Mouse (Mus musculus): ENCODE measurements around the gene Vmn2r56. TPM values are rescaled to one million over a fixed set of nuclear protein-coding genes. Genes with fewer than 3 reads are reported as not detected.

Gene Vmn2r56
- not detected in 2 replicates for polyA plus RNA-seq (2012; rRNA removed)

GRCm38 (mm10) chr7:12734904-12735303 lies at the start of gene Vmn2r56:
Gene Vmn2r56 (minus strand): TSS chr7:12735004.

GRCm38 (mm10) chr7:12684903-12685302 lies 49.9 kb downstream of the Vmn2r56 start, which contains the start of gene Vmn2r55:
Gene Vmn2r55 (minus strand): TSS chr7:12685003.

GRCm38 (mm10) chr7:12640219-12640618 lies 94.6 kb downstream of the Vmn2r56 start, which contains the start of gene Vmn2r54:
Gene Vmn2r54 (minus strand): TSS chr7:12640319.

Other genes with a start within 250 kb of the Vmn2r56 start
- not detected in 2 replicates for gene 2900092C05Rik, start 222.5 kb downstream of the Vmn2r56 start, polyA plus RNA-seq (2012; rRNA removed)
- not detected in 2 replicates for gene Vmn2r53, start 126.2 kb downstream of the Vmn2r56 start, polyA plus RNA-seq (2012; rRNA removed)
- not detected in 2 replicates for gene Vmn2r54, start 94.7 kb downstream of the Vmn2r56 start, polyA plus RNA-seq (2012; rRNA removed)
- gene Vmn2r55, start 50.0 kb downstream of the Vmn2r56 start, polyA plus RNA-seq (2012; rRNA removed), result not detected in 2 replicates
- 0.37 and 0.43 TPM in 2 replicates for gene Zscan18, start 68.6 kb upstream of the Vmn2r56 start, polyA plus RNA-seq (2012; rRNA removed)
- gene Zfp329, start 83.9 kb upstream of the Vmn2r56 start, polyA plus RNA-seq (2012; rRNA removed), result 0.41 and 0.47 TPM in 2 replicates
- gene Zfp110, start 99.8 kb upstream of the Vmn2r56 start, polyA plus RNA-seq (2012; rRNA removed), result 7.0 and 8.6 TPM in 2 replicates
- 0.53 and 0.54 TPM in 2 replicates for gene Zfp128, start 146.2 kb upstream of the Vmn2r56 start, polyA plus RNA-seq (2012; rRNA removed)
- 6.0 and 7.0 TPM in 2 replicates for gene Zscan22, start 162.8 kb upstream of the Vmn2r56 start, polyA plus RNA-seq (2012; rRNA removed)
- 1,881 and 2,138 TPM in 2 replicates for gene Rps5, start 187.3 kb upstream of the Vmn2r56 start, polyA plus RNA-seq (2012; rRNA removed)
- gene Rnf225, start 192.4 kb upstream of the Vmn2r56 start, polyA plus RNA-seq (2012; rRNA removed), result 0.44 and 0.58 TPM in 2 replicates
- 5.8 and 6.6 TPM in 2 replicates for gene Zfp324, start 230.8 kb upstream of the Vmn2r56 start, polyA plus RNA-seq (2012; rRNA removed)
- gene Zfp446, start 242.8 kb upstream of the Vmn2r56 start, polyA plus RNA-seq (2012; rRNA removed), result 3.3 and 3.6 TPM in 2 replicates

Data from colon, adult 2 months (tissue).